In the genomic region with DNA sequence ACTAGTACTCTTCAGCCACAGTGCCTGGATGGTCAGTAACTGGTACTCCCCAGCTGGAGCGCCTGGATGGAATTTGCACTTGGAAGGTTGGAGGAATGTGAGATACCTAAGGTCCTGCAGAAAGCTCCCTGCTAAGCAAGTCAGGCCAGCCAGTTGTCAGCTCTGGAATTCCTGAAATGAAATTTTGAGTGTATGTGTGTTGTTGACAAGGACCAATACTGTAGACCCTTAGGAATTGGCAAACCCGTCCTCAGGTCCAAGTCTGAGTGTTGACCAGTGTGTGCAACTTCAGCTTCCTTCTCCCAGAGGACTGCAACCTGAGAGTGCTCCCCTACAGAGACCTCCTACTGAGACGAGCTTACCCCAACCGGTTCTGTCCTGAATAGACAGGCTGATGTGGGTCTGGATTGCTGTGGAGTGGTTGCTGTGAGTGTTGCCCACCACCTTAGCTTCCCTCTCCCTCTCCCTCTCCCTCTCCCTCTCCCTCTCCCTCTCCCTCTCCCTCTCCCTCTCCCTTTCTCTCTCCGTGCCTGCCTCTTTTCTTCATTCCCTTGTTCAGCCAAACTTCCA, we compare ENCODE assay signal across 21 mouse cellular contexts. TPM values are rescaled to one million over a fixed set of nuclear protein-coding genes. Genes with fewer than 3 reads are reported as not detected.
DNase-seq lines count a peak whose midpoint lies in the region; ATAC-seq and TF ChIP-seq lines count a peak whose summit lies in the region.
"Had no signal": no experiment of that assay in that cellular context is flagged by ENCODE, and none has a peak within 500 bp of the region (broad histone marks: within the 10 kb centered on the region; RNA-seq: fewer than 3 reads in every experiment).

No protein-coding gene starts in this region.

- H3K4me1 ChIP-seq in heart, embryonic 15.5 days (replicated peaks): peaks cover 6% of the 10 kb centered on the region; the same call in 1 of the 2 replicates
- 0 out of 2 replicates have a peak, but pooled peaks cover 9% of the 10 kb centered on the region for H3K4me1 ChIP-seq in kidney, embryonic 15.5 days
- H3K4me1 ChIP-seq in lung, embryonic 14.5 days (ENCODE audit: insufficient read depth): no peaks in the 10 kb centered on the region
- H3K4me1 ChIP-seq: forebrain, embryonic 15.5 days had no signal

- no peaks in the 10 kb centered on the region for H3K27me3 ChIP-seq in heart, embryonic 15.5 days
- no peaks in the 10 kb centered on the region for H3K27me3 ChIP-seq in kidney, embryonic 15.5 days
- no peaks in the 10 kb centered on the region for H3K27me3 ChIP-seq in lung, embryonic 14.5 days (ENCODE audit: insufficient read depth, low read length)
- H3K27me3 ChIP-seq: forebrain, embryonic 15.5 days; Patski had no signal

- no peak for DNase-seq in heart, postnatal 25 days (ENCODE audit: low spot score)
- DNase-seq in lung, embryonic 14.5 days: no peak
- DNase-seq in spleen, postnatal 4 days (ENCODE audit: low spot score in 2 of 2): no peak
- DNase-seq in right cerebral cortex, postnatal 36 days (ENCODE audit: low spot score in 2 of 2): no peak
- no peak for DNase-seq in left cerebral cortex, adult 8-10 months (ENCODE audit: low spot score in 2 of 2)
- DNase-seq in urinary bladder, postnatal 36 days (ENCODE audit: low spot score in 2 of 2): no peak
- DNase-seq: cerebellum, adult 11 months; heart, postnatal 4 days; spleen, adult 18-20 months; thymus, postnatal 36 days had no signal

- H3K9ac ChIP-seq in heart, embryonic 15.5 days: no peak overlapping the region
- H3K9ac ChIP-seq in kidney, embryonic 15.5 days: no peak overlapping the region
- H3K9ac ChIP-seq in lung, embryonic 14.5 days: no peak overlapping the region
- H3K9ac ChIP-seq: forebrain, embryonic 15.5 days had no signal

- 21% methylated on average over 4 of the region's 5 CpGs for WGBS in heart, embryonic 15.5 days
- 39% methylated on average over 5 of the region's 5 CpGs for WGBS in kidney, embryonic 15.5 days
- 32% methylated on average over 5 of the region's 5 CpGs for WGBS in lung, embryonic 14.5 days

- no peak for TF ChIP-seq CTCF in lung, embryonic 14.5 days (IDR thresholded peaks at IDR 0.05; ENCODE audit: low read depth)

- H3K9me3 ChIP-seq in heart, embryonic 15.5 days (replicated peaks): no peaks in the 10 kb centered on the region
- no peaks in the 10 kb centered on the region for H3K9me3 ChIP-seq in kidney, embryonic 15.5 days (replicated peaks)
- H3K9me3 ChIP-seq in lung, embryonic 14.5 days (ENCODE audit: low read depth, low read length): no peaks in the 10 kb centered on the region
- H3K9me3 ChIP-seq: forebrain, embryonic 15.5 days; midbrain, embryonic 10.5 days had no signal

- intact Hi-C loops in heart, postnatal 25 days (cut with DNase I): no loop called here

- H3K36me3 ChIP-seq in heart, embryonic 15.5 days: peaks cover 9% of the 10 kb centered on the region; the same call in 1 of the 2 replicates
- H3K36me3 ChIP-seq in kidney, embryonic 15.5 days: peaks cover 25% of the 10 kb centered on the region
- peaks cover 21% of the 10 kb centered on the region; the same call in 1 of the 2 replicates for H3K36me3 ChIP-seq in lung, embryonic 14.5 days (ENCODE audit: insufficient read depth)

- H3K27ac ChIP-seq in heart, embryonic 15.5 days: peak overlapping the region; percentile 42; the same call in 1 of the 2 replicates
- no peak overlapping the region for H3K27ac ChIP-seq in kidney, embryonic 15.5 days
- H3K27ac ChIP-seq in lung, embryonic 14.5 days (ENCODE audit: low read depth): peak overlapping the region; percentile 65; the same call in 1 of the 2 replicates
- H3K27ac ChIP-seq: forebrain, embryonic 15.5 days; midbrain, embryonic 10.5 days had no signal

- ATAC-seq in heart, embryonic 15.5 days (replicated peaks; ENCODE audit: insufficient number of reproducible peaks, insufficient read depth, low FRiP score, low read depth): no peak
- 0 out of 2 replicates have a peak, but pooled peaks have one; percentile 49 for ATAC-seq in kidney, embryonic 15.5 days (replicated peaks; ENCODE audit: low FRiP score)
- ATAC-seq in lung, embryonic 14.5 days (ENCODE audit: insufficient read depth): peak; percentile 42; the same call in 1 of the 2 replicates
- ATAC-seq: forebrain, embryonic 15.5 days; Patski had no signal

- no peak overlapping the region for H3K4me3 ChIP-seq in heart, embryonic 15.5 days
- H3K4me3 ChIP-seq in kidney, embryonic 15.5 days (replicated peaks): no peak overlapping the region
- H3K4me3 ChIP-seq in lung, embryonic 14.5 days (ENCODE audit: low read depth, low read length): no peak overlapping the region
- H3K4me3 ChIP-seq: forebrain, embryonic 15.5 days; midbrain, embryonic 10.5 days had no signal

- H3K4me2 ChIP-seq in heart, embryonic 15.5 days: no peak overlapping the region
- no peak overlapping the region for H3K4me2 ChIP-seq in kidney, embryonic 15.5 days
- H3K4me2 ChIP-seq in lung, embryonic 14.5 days: no peak overlapping the region
- H3K4me2 ChIP-seq: forebrain, embryonic 15.5 days had no signal

RNA-seq across cellular contexts. Expression of a gene that starts 13.4 kb away (rescaled TPM):
- polyA plus RNA-seq in heart, embryonic 15.5 days (2015; fragmentation: Nextera tagmentation; extraction: Ambion mirVana): 42.1 and 54.1 TPM in 2 replicates
- 10 to 100 TPM; 34.7 to 34.8 TPM for total RNA-seq in heart, postnatal 25 days (2021)
- 65.1 and 69.6 TPM in 2 replicates for polyA plus RNA-seq in kidney, embryonic 15.5 days (2015; fragmentation: Nextera tagmentation; extraction: Ambion mirVana)
- polyA plus RNA-seq in lung, embryonic 14.5 days (2014; fragmentation: Nextera tagmentation; extraction: Ambion mirVana): 70.1 and 71.0 TPM in 2 replicates
- 10 to 100 TPM; 84.0 to 97.2 (median 89.5) TPM for total RNA-seq in left cerebral cortex, adult 8-10 months (2022)

RNA-seq across cellular contexts. Expression of a gene that starts 24.8 kb away (rescaled TPM):
- polyA plus RNA-seq in heart, embryonic 15.5 days (2015; fragmentation: Nextera tagmentation; extraction: Ambion mirVana): 8.6 and 16.5 TPM in 2 replicates
- 10 to 100 TPM; 14.4 to 21.9 TPM for total RNA-seq in heart, postnatal 25 days (2021)
- 13.0 and 14.0 TPM in 2 replicates for polyA plus RNA-seq in kidney, embryonic 15.5 days (2015; fragmentation: Nextera tagmentation; extraction: Ambion mirVana)
- 4.4 and 5.3 TPM in 2 replicates for polyA plus RNA-seq in lung, embryonic 14.5 days (2014; fragmentation: Nextera tagmentation; extraction: Ambion mirVana)
- 100 to 1,000 TPM; 140 to 155 (median 147) TPM for total RNA-seq in left cerebral cortex, adult 8-10 months (2022)

RNA-seq across cellular contexts. Expression of a gene that starts 37.2 kb away (rescaled TPM):
- not detected in 2 replicates for polyA plus RNA-seq in heart, embryonic 15.5 days (2015; fragmentation: Nextera tagmentation; extraction: Ambion mirVana)
- not detected for total RNA-seq in heart, postnatal 25 days (2021)
- not detected in 2 replicates for polyA plus RNA-seq in kidney, embryonic 15.5 days (2015; fragmentation: Nextera tagmentation; extraction: Ambion mirVana)
- not detected in 2 replicates for polyA plus RNA-seq in lung, embryonic 14.5 days (2014; fragmentation: Nextera tagmentation; extraction: Ambion mirVana)
- not detected for total RNA-seq in left cerebral cortex, adult 8-10 months (2022)
- total RNA-seq: gastrocnemius, adult 18-20 months; heart, postnatal 4 days; layer of hippocampus, adult 18-20 months; left cerebral cortex, adult 18-20 months had no signal
- polyA plus RNA-seq: forebrain, embryonic 15.5 days; limb, embryonic 14.5 days; liver, embryonic 16.5 days; midbrain, embryonic 10.5 days; neural tube, embryonic 14.5 days had no signal

RNA-seq across cellular contexts. Expression of a gene that starts 49.9 kb away (rescaled TPM):
- polyA plus RNA-seq in heart, embryonic 15.5 days (2015; fragmentation: Nextera tagmentation; extraction: Ambion mirVana): 10.5 and 13.5 TPM in 2 replicates
- total RNA-seq in heart, postnatal 25 days (2021): 1 to 10 TPM; 1.4 to 2.5 TPM
- polyA plus RNA-seq in kidney, embryonic 15.5 days (2015; fragmentation: Nextera tagmentation; extraction: Ambion mirVana): 7.7 and 8.3 TPM in 2 replicates
- polyA plus RNA-seq in lung, embryonic 14.5 days (2014; fragmentation: Nextera tagmentation; extraction: Ambion mirVana): 14.4 and 14.9 TPM in 2 replicates
- 10 to 100 TPM in 1 of 4 experiments, 1 to 10 TPM in 3; 4.4 to 15.6 (median 6.3) TPM for total RNA-seq in left cerebral cortex, adult 8-10 months (2022)

RNA-seq across cellular contexts. Expression of a gene that starts 51.5 kb away (rescaled TPM):
- polyA plus RNA-seq in heart, embryonic 15.5 days (2015; fragmentation: Nextera tagmentation; extraction: Ambion mirVana): 10.0 and 39.8 TPM in 2 replicates
- under 1 TPM; 0.78 to 0.83 TPM for total RNA-seq in heart, postnatal 25 days (2021)
- 329 and 368 TPM in 2 replicates for polyA plus RNA-seq in kidney, embryonic 15.5 days (2015; fragmentation: Nextera tagmentation; extraction: Ambion mirVana)
- polyA plus RNA-seq in lung, embryonic 14.5 days (2014; fragmentation: Nextera tagmentation; extraction: Ambion mirVana): 280 and 282 TPM in 2 replicates
- total RNA-seq in left cerebral cortex, adult 8-10 months (2022): 1 to 10 TPM in 2 of 4 experiments, under 1 TPM in 2; 0.98 to 1.5 (median 1.1) TPM
- total RNA-seq: gastrocnemius, adult 18-20 months had no signal
